Mouse (Mus musculus) thymus, postnatal 25 days (tissue): ENCODE data around the gene Meis3.

ENCODE experiments used
- DNase-seq: peaks from one replicate; pipeline ENCODE4 v3.0.0; 2022

Meis3 gene

DNA sequence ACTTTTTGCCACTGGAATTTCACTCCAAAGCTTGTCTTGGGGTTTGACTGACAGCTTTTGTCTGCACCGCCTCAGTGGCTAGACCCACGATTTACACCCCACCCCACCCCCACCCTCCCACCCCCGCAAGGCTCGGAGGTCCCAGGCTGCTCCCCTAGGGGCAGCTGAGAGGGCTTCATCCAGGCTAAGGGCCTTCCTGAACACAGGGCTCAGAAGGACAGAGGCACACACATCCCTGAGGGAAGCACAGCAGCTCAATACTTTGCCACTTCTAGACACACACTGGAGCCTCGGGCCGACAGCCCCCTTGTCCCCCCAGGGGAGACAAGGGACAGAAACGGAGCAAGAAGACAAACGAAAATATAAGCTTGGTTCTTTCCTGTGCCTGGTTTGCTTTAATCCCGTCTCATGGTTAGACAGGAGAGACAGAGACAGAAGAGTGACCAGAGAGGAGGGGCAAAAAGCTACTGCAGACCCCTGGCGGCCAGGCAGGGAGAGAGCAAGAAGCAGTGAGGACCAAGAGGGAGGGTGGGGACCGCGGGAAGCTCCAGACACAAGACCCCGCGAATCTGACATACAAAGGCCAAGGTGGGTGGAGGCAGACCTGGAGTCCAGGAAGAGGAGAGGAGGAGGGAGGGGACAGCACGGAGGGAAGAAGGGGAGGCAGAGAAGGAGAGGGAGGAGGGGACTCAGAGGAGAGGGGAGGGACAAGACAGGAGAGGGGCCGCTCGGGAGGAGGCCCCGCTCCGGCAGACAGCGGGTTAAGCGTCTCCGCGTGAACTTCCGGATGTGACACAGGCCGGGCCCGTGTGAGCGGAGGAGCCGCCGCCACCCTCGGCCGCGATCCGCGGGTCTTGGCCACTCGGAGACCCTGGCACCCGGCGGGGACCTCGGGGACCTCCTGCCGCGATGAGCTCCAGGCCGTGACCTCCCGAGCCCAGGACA lies at the start of gene Meis3:
Gene Meis3 (plus strand): TSS at position 494 of the 945 bp plus-strand sequence.
- DNase-seq = peak; percentile 70

GRCm38 (mm10) chr7:16125829-16126228 lies 49.1 kb upstream of the Meis3 start:
- no peak for DNase-seq

DNA sequence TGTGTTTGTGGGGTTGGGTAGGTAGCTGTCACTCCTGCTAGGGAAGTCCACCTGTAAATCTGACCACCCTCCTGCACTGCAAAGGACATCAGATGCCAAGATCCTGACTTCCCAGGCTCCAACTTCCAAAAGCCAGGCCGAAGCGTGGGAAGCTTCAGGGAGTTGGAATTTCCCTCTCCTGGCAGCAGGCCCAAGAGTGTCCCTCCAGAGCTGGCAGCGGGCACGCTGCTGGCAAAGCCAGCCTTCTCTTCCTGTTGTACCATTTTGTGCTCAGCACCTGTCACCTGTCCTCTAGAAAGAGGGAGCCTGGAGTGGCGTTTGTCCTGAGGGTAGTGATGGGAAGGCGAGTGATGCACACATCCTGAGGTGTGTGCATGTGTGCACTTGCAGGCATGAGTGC lies 46.5 kb upstream of the Meis3 start:
- DNase-seq = no peak

GRCm38 (mm10) chr7:16128899-16129298 lies 46.0 kb upstream of the Meis3 start:
- no peak for DNase-seq

GRCm38 (mm10) chr7:16129421-16129845 lies 45.5 kb upstream of the Meis3 start, which contains the start of gene Slc8a2:
Gene Slc8a2, plus strand, starts transcription at chr7:16129826.
- DNase-seq = peak; percentile 50

GRCm38 (mm10) chr7:16129846-16130691 lies 44.8 kb upstream of the Meis3 start:
- no peak for DNase-seq

GRCm38 (mm10) chr7:16130956-16131634 lies 43.8 kb upstream of the Meis3 start:
- no peak for DNase-seq

- DNase-seq = no peak
Observed at GRCm38 (mm10) chr7:16132161-16132581, 42.7 kb upstream of the Meis3 start.

DNA sequence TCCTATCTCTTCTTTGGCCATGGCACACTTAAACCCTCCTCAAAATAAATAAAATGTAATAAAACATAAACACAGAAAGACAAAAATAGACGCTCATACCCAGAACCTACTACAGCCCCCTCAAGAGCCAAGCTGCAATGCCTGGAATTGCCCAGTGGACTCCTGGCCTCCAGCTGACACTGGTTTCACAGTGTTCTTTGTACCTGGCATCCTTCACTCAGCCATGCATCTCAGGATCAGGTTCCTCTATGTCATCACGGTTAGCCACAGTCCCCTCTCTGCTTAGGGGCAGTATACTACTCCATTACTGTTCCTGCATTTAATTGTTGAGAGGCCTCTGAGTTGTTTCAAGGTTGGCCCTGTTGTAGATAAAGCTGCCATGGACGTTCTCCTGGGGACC lies 42.0 kb upstream of the Meis3 start:
- DNase-seq = no peak

- DNase-seq = no peak
Observed at GRCm38 (mm10) chr7:16133691-16134090, 41.2 kb upstream of the Meis3 start.

DNA sequence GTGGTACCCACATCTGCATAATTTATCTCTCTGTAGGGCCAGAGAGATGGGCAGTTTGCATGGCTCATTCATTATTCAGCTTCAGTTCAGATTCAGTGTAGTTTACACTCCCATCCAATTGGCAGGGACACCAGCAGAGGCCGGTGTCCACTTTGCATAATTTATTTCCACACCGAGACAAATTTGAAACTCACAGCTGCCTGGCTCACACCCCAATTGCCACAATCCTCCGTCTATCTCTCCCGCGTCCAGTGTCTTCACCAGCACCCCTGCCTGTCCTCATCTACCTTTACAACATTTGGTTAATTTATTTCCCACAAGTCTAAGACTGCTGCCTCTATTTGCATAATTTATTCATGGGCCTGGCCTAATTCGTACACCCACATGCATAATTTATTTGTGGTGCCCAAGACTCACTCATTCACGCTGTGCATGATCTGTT lies 39.9 kb upstream of the Meis3 start:
- DNase-seq = no peak

DNA sequence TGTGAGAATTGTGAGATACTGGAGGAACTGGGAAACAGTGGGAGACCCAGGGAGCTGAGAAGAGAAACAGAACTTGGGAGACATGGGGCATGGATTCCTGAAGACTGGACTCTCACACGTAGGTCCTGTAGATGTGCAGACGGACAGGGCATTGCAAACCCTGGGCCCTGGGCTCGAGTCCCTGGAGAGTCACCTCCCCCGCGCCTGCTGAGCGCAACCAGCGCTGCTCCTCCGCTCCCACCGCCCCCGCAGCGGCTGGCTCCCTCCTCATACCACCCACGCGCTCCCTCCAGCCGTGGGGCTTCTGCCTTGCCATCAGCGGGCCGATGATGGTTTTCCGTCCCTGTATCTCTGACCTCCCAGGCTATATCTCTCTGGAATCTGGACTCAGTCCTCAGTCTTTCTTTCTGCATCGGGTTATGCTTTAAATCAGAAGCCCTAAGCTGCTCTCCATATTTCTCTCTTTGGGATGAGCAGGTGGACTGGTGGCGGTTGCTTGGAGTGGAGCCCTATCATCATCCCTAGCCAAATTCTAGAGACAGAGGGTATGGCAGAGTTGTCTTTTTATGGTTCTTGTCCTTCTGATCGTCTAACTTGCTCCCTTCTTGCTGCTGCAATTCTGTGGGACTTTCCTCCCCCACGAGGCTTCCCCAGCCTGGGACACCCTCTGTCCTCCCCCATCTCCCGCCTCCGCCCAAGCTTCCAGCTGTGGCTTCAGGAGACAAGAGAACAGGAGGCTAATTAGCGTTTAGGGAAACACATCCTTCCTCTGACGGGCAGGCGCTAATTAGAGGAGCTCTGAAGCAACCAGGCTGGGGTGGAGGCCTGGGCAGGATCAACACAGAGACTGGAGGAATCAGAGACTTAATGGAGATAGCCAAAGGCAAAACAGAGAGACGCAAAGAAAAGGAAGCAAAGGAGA lies 28.1 kb upstream of the Meis3 start:
- no peak for DNase-seq

DNA sequence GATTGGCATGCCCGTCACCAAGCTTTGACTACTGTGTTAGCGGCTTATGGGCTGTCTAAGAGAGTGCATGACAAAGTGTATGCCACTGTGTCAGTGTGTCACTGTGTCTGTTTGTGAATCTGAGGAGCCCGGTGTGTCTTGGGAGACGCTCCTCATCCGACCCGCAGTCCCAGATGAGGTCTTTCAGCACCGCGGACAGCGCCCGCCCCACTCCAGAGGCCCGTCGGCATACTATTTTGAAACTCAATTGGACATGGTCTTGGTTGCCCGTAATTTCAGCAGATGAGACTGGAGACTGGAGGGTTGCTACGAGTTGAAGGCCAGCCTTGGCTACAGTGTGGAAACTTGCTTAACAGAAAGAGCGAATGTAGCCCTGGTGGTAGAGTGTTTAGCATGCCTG lies 27.2 kb upstream of the Meis3 start:
- DNase-seq = peak; percentile 56

DNA sequence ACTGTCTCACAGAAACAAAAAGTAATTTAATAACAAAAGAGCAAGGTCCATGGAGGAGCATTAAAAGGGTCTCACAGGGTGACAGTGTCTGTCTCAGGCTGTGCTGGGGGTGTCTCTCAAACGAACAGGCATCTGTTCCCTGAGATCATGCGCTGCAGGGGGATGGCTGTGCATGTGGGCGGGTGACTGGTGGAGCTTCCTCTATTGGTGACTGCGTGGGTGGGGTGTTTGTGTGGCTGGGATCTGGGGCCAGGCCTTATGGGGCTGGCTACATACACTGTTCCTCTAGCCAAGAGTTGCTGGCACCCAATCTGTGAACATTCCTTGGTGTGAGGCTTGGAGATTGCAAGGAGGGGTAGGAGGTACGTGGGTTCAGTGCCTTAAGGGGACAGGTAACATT lies 25.6 kb upstream of the Meis3 start:
- no peak for DNase-seq

- DNase-seq = no peak
Observed at GRCm38 (mm10) chr7:16150191-16151145, 24.4 kb upstream of the Meis3 start.

DNA sequence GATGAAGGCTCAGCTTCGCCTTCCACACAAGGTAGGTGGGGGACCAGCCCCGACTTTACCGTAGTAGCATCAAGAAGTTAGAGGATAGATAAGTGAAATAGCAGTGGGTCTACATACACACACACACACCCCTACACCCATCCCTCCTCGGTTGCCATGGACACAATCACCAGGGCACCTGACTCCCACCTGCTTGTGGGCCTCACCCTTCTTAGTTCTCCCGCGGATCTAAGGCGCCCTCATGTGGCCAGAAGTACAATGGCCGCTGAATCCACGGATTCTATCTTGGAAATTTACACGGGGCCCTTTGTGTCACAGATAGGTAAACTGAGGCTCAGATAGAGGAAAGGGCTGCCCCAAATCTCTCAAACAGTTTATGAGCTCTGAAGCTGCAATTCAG lies 21.4 kb upstream of the Meis3 start:
- DNase-seq = peak; percentile 42

DNA sequence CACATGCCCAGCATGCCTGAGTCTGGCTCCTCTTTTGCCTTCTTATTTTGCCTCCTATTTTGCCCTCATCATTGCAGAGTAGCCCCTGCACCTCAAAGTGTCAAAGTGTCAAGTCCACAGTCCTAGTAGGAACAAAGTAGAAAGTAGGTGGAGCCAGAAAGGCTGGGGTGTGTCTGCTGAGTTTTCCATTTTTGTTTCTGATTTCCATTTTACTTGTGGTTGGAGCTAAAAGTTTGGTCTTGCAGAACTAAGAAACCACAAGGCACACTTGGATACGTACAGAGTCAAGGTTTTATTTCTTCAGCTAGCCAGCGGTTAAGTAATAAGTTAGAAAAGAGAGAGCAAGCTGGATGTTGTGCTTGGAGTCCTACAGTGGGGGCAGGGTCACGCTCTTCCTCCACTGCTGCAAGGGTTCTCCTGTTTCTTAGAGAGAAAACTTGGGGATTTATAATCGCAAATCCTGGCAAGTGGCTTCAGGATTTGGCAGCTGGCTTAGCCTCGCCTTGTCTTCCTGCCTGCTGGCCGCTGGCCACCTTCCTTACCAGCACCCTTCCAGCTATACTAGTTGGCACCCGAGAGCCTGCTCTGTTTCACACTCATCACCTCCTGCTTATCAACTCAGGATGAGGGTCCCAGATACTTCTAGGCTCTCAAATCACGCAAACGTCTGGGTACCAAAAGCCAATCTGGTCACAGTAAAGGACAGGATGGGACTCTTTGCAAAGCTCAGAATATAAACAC lies 19.6 kb upstream of the Meis3 start:
- DNase-seq = no peak

GRCm38 (mm10) chr7:16156105-16156714 lies 18.7 kb upstream of the Meis3 start:
- no peak for DNase-seq

- DNase-seq = no peak
Observed at GRCm38 (mm10) chr7:16158735-16159134, 16.2 kb upstream of the Meis3 start.
